Mouse (Mus musculus): ENCODE results near the gene Prkcq. TPM values are rescaled to one million over a fixed set of nuclear protein-coding genes. Genes with fewer than 3 reads are reported as not detected.

The Prkcq gene
- polyA plus RNA-seq, 1 experiment from 2014 or later: 1.8 TPM

GRCm38 (mm10) chr2:11231118-11231517, 59.2 kb downstream of the Prkcq start:
- DNase-seq: no peak
- Histone ChIP-seq H3K27ac (ENCODE audit: low read depth) (no peak overlapping the region), H3K36me3 (ENCODE audit: insufficient read depth) (no peaks in the 10 kb centered on the region), H3K27me3 (ENCODE audit: insufficient read depth, low read length) (no peaks in the 10 kb centered on the region), H3K9me3 (ENCODE audit: low read depth, low read length) (no peaks in the 10 kb centered on the region), H3K9ac (no peak overlapping the region), H3K4me2 (no peak overlapping the region), H3K4me1 (ENCODE audit: insufficient read depth) (no peaks in the 10 kb centered on the region), H3K4me3 (ENCODE audit: low read depth, low read length) (no peak overlapping the region)
- no peak for ATAC-seq (ENCODE audit: insufficient read depth)
- WGBS: 60% methylated on average over 3 of the region's 3 CpGs
- TF ChIP-seq CTCF (IDR thresholded peaks at IDR 0.05; ENCODE audit: low read depth): no peak

- Histone ChIP-seq H3K4me2 (no peak overlapping the region), H3K4me3 (ENCODE audit: low read depth, low read length) (no peak overlapping the region), H3K4me1 (ENCODE audit: insufficient read depth) (no peaks in the 10 kb centered on the region), H3K9ac (no peak overlapping the region), H3K9me3 (ENCODE audit: low read depth, low read length) (no peaks in the 10 kb centered on the region), H3K27ac (ENCODE audit: low read depth) (no peak overlapping the region), H3K27me3 (ENCODE audit: insufficient read depth, low read length) (no peaks in the 10 kb centered on the region), H3K36me3 (ENCODE audit: insufficient read depth) (no peaks in the 10 kb centered on the region)
- no peak for ATAC-seq (ENCODE audit: insufficient read depth)
- TF ChIP-seq CTCF (IDR thresholded peaks at IDR 0.05; ENCODE audit: low read depth): no peak
- DNase-seq: no peak
- 89% methylated on average over 5 of the region's 5 CpGs for WGBS
Observed at GRCm38 (mm10) chr2:11231988-11232387, 60.1 kb downstream of the Prkcq start.

- 85% methylated on average over 4 of the region's 4 CpGs for WGBS
Observed at GRCm38 (mm10) chr2:11238254-11238653, 66.3 kb downstream of the Prkcq start.

GRCm38 (mm10) chr2:11239523-11239922, 67.6 kb downstream of the Prkcq start:
- Histone ChIP-seq H3K9me3 (ENCODE audit: low read depth, low read length) (no peaks in the 10 kb centered on the region), H3K4me3 (ENCODE audit: low read depth, low read length) (no peak overlapping the region), H3K9ac (no peak overlapping the region), H3K4me2 (no peak overlapping the region), H3K27me3 (ENCODE audit: insufficient read depth, low read length) (no peaks in the 10 kb centered on the region), H3K27ac (ENCODE audit: low read depth) (no peak overlapping the region), H3K4me1 (ENCODE audit: insufficient read depth) (no peaks in the 10 kb centered on the region), H3K36me3 (ENCODE audit: insufficient read depth) (no peaks in the 10 kb centered on the region)
- no peak for TF ChIP-seq CTCF (IDR thresholded peaks at IDR 0.05; ENCODE audit: low read depth)
- DNase-seq (peak; percentile 41), ATAC-seq (ENCODE audit: insufficient read depth) (no peak)

More at GRCm38 (mm10) chr2:11238254-11238653, 66.3 kb downstream of the Prkcq start:
- DNase-seq (no peak), ATAC-seq (ENCODE audit: insufficient read depth) (no peak)
- H3K4me1 ChIP-seq (ENCODE audit: insufficient read depth): no peaks in the 10 kb centered on the region
- H3K4me3 ChIP-seq (ENCODE audit: low read depth, low read length): no peak overlapping the region
- H3K36me3 ChIP-seq (ENCODE audit: insufficient read depth): no peaks in the 10 kb centered on the region
- H3K4me2 ChIP-seq: no peak overlapping the region
- no peaks in the 10 kb centered on the region for H3K9me3 ChIP-seq (ENCODE audit: low read depth, low read length)
- no peak overlapping the region for H3K27ac ChIP-seq (ENCODE audit: low read depth)
- H3K9ac ChIP-seq: no peak overlapping the region
- TF ChIP-seq CTCF (IDR thresholded peaks at IDR 0.05; ENCODE audit: low read depth): no peak
- no peaks in the 10 kb centered on the region for H3K27me3 ChIP-seq (ENCODE audit: insufficient read depth, low read length)

GRCm38 (mm10) chr2:11245926-11246325, 74.0 kb downstream of the Prkcq start:
- 76% methylated on average over 7 of the region's 7 CpGs for WGBS
- no peaks in the 10 kb centered on the region for H3K4me1 ChIP-seq (ENCODE audit: insufficient read depth)
- ATAC-seq (ENCODE audit: insufficient read depth): no peak

GRCm38 (mm10) chr2:11253945-11254344, 82.0 kb downstream of the Prkcq start:
- no peak for ATAC-seq (ENCODE audit: insufficient read depth)
- DNase-seq: peak; percentile 68
- H3K4me3 ChIP-seq (ENCODE audit: low read depth, low read length): no peak overlapping the region

More at GRCm38 (mm10) chr2:11245926-11246325, 74.0 kb downstream of the Prkcq start:
- Histone ChIP-seq H3K9ac (no peak overlapping the region), H3K27me3 (ENCODE audit: insufficient read depth, low read length) (no peaks in the 10 kb centered on the region), H3K27ac (ENCODE audit: low read depth) (no peak overlapping the region), H3K4me3 (ENCODE audit: low read depth, low read length) (no peak overlapping the region), H3K36me3 (ENCODE audit: insufficient read depth) (no peaks in the 10 kb centered on the region), H3K4me2 (no peak overlapping the region), H3K9me3 (ENCODE audit: low read depth, low read length) (no peaks in the 10 kb centered on the region)
- no peak for DNase-seq
- TF ChIP-seq CTCF (IDR thresholded peaks at IDR 0.05; ENCODE audit: low read depth): no peak

GRCm38 (mm10) chr2:11254446-11254845, 82.5 kb downstream of the Prkcq start:
- no peak for ATAC-seq (ENCODE audit: insufficient read depth)
- H3K9ac ChIP-seq: no peak overlapping the region
- TF ChIP-seq CTCF (IDR thresholded peaks at IDR 0.05; ENCODE audit: low read depth): no peak

More at GRCm38 (mm10) chr2:11253945-11254344, 82.0 kb downstream of the Prkcq start:
- no peak overlapping the region for H3K9ac ChIP-seq
- WGBS: 59% methylated on average over 8 of the region's 8 CpGs
- no peak overlapping the region for H3K27ac ChIP-seq (ENCODE audit: low read depth)
- no peak overlapping the region for H3K4me2 ChIP-seq
- H3K27me3 ChIP-seq (ENCODE audit: insufficient read depth, low read length): no peaks in the 10 kb centered on the region
- TF ChIP-seq CTCF (IDR thresholded peaks at IDR 0.05; ENCODE audit: low read depth): peak; percentile 61
- H3K36me3 ChIP-seq (ENCODE audit: insufficient read depth): no peaks in the 10 kb centered on the region
- no peaks in the 10 kb centered on the region for H3K4me1 ChIP-seq (ENCODE audit: insufficient read depth)
- no peaks in the 10 kb centered on the region for H3K9me3 ChIP-seq (ENCODE audit: low read depth, low read length)

More at GRCm38 (mm10) chr2:11254446-11254845, 82.5 kb downstream of the Prkcq start:
- no peaks in the 10 kb centered on the region for H3K9me3 ChIP-seq (ENCODE audit: low read depth, low read length)
- DNase-seq: no peak
- WGBS: 88% methylated on average over 4 of the region's 4 CpGs
- no peaks in the 10 kb centered on the region for H3K36me3 ChIP-seq (ENCODE audit: insufficient read depth)
- H3K4me2 ChIP-seq: no peak overlapping the region
- no peak overlapping the region for H3K4me3 ChIP-seq (ENCODE audit: low read depth, low read length)
- no peak overlapping the region for H3K27ac ChIP-seq (ENCODE audit: low read depth)
- H3K4me1 ChIP-seq (ENCODE audit: insufficient read depth): no peaks in the 10 kb centered on the region
- H3K27me3 ChIP-seq (ENCODE audit: insufficient read depth, low read length): no peaks in the 10 kb centered on the region

Data from lung, embryonic 14.5 days (tissue).